Mouse (Mus musculus) kidney, embryonic 16.5 days (tissue): ENCODE measurements around the gene Tshz2. TPM values are rescaled to one million over a fixed set of nuclear protein-coding genes. Genes with fewer than 3 reads are reported as not detected.
"Not testable (repeated sequence)": the region's sequence is repeated elsewhere in the genome, so short reads cannot be mapped to it uniquely, and the experiment has no call there.

Experiments used
- ATAC-seq: fragments of 200-750 bp; cut with Nextera tagmentation; 2 replicates; pipeline ENCODE4 v1.8.0; 2017; ENCODE audit warnings: moderate TSS enrichment; ENCODE audit not compliant: low FRiP score, low TSS enrichment
- H3K27ac ChIP-seq: fragments of 300-500 bp; sonication (generic); 2 replicates; pipeline ENCODE4 v1.5.1; 2014; ENCODE audit warnings: low read length
- H3K27me3 ChIP-seq: fragments of 300-500 bp; sonication (generic); 2 replicates; pipeline ENCODE4 v1.6.1; 2014; ENCODE audit warnings: low read length, control low read depth, mixed read lengths; ENCODE audit not compliant: insufficient read depth
- H3K36me3 ChIP-seq: fragments of 300-500 bp; sonication (generic); 2 replicates; pipeline ENCODE4 v1.6.1; 2014; ENCODE audit warnings: low read length, control low read depth, mixed read lengths; ENCODE audit not compliant: insufficient read depth
- H3K4me1 ChIP-seq: fragments of 300-500 bp; sonication (generic); 2 replicates; pipeline ENCODE4 v1.6.1; 2014; ENCODE audit warnings: low read length, control low read depth, mixed read lengths; ENCODE audit not compliant: insufficient read depth
- H3K4me2 ChIP-seq: fragments of 300-500 bp; sonication (generic); replicated peaks from 2 replicates; pipeline ENCODE4 v1.6.1; 2014; ENCODE audit warnings: low read depth, low read length
- H3K4me3 ChIP-seq: fragments of 300-500 bp; sonication (generic); 2 replicates; pipeline ENCODE4 v1.5.1; 2014; ENCODE audit warnings: mild to moderate bottlenecking, low read length
- H3K9ac ChIP-seq: fragments of 300-500 bp; sonication (generic); replicated peaks from 2 replicates; pipeline ENCODE4 v1.6.1; 2014; ENCODE audit warnings: low read length
- H3K9me3 ChIP-seq: fragments of 300-500 bp; sonication (generic); 2 replicates; pipeline ENCODE4 v1.6.1; 2016; ENCODE audit warnings: low read length, control low read depth
- WGBS: fragments of 180-500 bp; shearing (Covaris S2); extraction: QIAGEN DNeasy Blood & Tissue Kit; methylation state at CpG from one replicate; pipeline ENCODE4 v1.1.7; 2014; 5-methylcytosine and 5-hydroxymethylcytosine counted together
- polyA plus RNA-seq: library from polyadenylated mRNA; unstranded; fragments of >200 nt; fragmentation: Nextera tagmentation; extraction: Ambion mirVana; gene quantifications from 2 replicates; pipeline ENCODE4 v1.2.1, GENCODE M21; 2015

Gene Tshz2
- polyA plus RNA-seq, 1 experiment from 2014 or later: 11.5 TPM

GRCm38 (mm10) chr2:169761726-169762125 lies 128.9 kb downstream of the Tshz2 start:
- Histone ChIP-seq H3K9ac (no peak overlapping the region), H3K4me1 (peaks cover 21% of the 10 kb centered on the region), H3K27me3 (no peaks in the 10 kb centered on the region), H3K36me3 (no peaks in the 10 kb centered on the region), H3K27ac (no peak overlapping the region), H3K9me3 (no peaks in the 10 kb centered on the region; the same call in 1 of the 2 replicates), H3K4me3 (no peak overlapping the region), H3K4me2 (no peak overlapping the region)
- WGBS: 42% methylated on average over 3 of the region's 3 CpGs
- ATAC-seq: no peak

- no peak overlapping the region for H3K4me3 ChIP-seq
- no peaks in the 10 kb centered on the region for H3K36me3 ChIP-seq
- no peak for ATAC-seq
- WGBS: 68% methylated on average over 8 of the region's 8 CpGs
- H3K4me2 ChIP-seq: no peak overlapping the region
- H3K9me3 ChIP-seq: no peaks in the 10 kb centered on the region; the same call in 1 of the 2 replicates
- no peak overlapping the region for H3K9ac ChIP-seq
- H3K27me3 ChIP-seq: no peaks in the 10 kb centered on the region
- H3K27ac ChIP-seq: no peak overlapping the region
- peaks cover 19% of the 10 kb centered on the region for H3K4me1 ChIP-seq
Measured at GRCm38 (mm10) chr2:169762301-169762700, 129.5 kb downstream of the Tshz2 start.

- WGBS: 84% methylated on average over 8 of the region's 8 CpGs
- ATAC-seq: no peak
Measured at GRCm38 (mm10) chr2:169763716-169764115, 130.9 kb downstream of the Tshz2 start.

GRCm38 (mm10) chr2:169766247-169766646 lies 133.4 kb downstream of the Tshz2 start:
- H3K27ac ChIP-seq: no peak overlapping the region
- no peak overlapping the region for H3K9ac ChIP-seq
- no peaks in the 10 kb centered on the region for H3K9me3 ChIP-seq
- H3K4me2 ChIP-seq: no peak overlapping the region
- no peak for ATAC-seq
- H3K27me3 ChIP-seq: no peaks in the 10 kb centered on the region
- no peak overlapping the region for H3K4me3 ChIP-seq
- WGBS: 87% methylated on average over 8 of the region's 8 CpGs
- H3K36me3 ChIP-seq: no peaks in the 10 kb centered on the region
- H3K4me1 ChIP-seq: 0 out of 2 replicates have a peak, but pooled peaks cover 8% of the 10 kb centered on the region

More at GRCm38 (mm10) chr2:169763716-169764115, 130.9 kb downstream of the Tshz2 start:
- Histone ChIP-seq H3K9me3 (no peaks in the 10 kb centered on the region; the same call in 1 of the 2 replicates), H3K4me1 (0 out of 2 replicates have a peak, but pooled peaks cover 5% of the 10 kb centered on the region), H3K4me2 (no peak overlapping the region), H3K27me3 (no peaks in the 10 kb centered on the region), H3K36me3 (no peaks in the 10 kb centered on the region), H3K4me3 (no peak overlapping the region), H3K27ac (no peak overlapping the region), H3K9ac (no peak overlapping the region)

- H3K4me2 ChIP-seq: no peak overlapping the region
- no peak for ATAC-seq
- no peak overlapping the region for H3K9ac ChIP-seq
- no peaks in the 10 kb centered on the region for H3K27me3 ChIP-seq
- H3K4me3 ChIP-seq: no peak overlapping the region
- WGBS: 77% methylated on average over 3 of the region's 3 CpGs
- H3K36me3 ChIP-seq: no peaks in the 10 kb centered on the region
- H3K9me3 ChIP-seq: no peaks in the 10 kb centered on the region
- no peak overlapping the region for H3K27ac ChIP-seq
- 0 out of 2 replicates have a peak, but pooled peaks cover 3% of the 10 kb centered on the region for H3K4me1 ChIP-seq
Measured at GRCm38 (mm10) chr2:169767281-169767680, 134.5 kb downstream of the Tshz2 start.

- Histone ChIP-seq H3K27me3 (no peaks in the 10 kb centered on the region), H3K9ac (no peak overlapping the region), H3K36me3 (no peaks in the 10 kb centered on the region), H3K4me2 (no peak overlapping the region), H3K4me3 (no peak overlapping the region), H3K4me1 (peaks cover 18% of the 10 kb centered on the region), H3K27ac (no peak overlapping the region), H3K9me3 (no peaks in the 10 kb centered on the region)
- no peak for ATAC-seq
- 47% methylated on average over 4 of the region's 4 CpGs for WGBS
Measured at GRCm38 (mm10) chr2:169775078-169775477, 142.3 kb downstream of the Tshz2 start.

GRCm38 (mm10) chr2:169777242-169777641 lies 144.4 kb downstream of the Tshz2 start:
- Histone ChIP-seq H3K4me2 (no peak overlapping the region), H3K36me3 (no peaks in the 10 kb centered on the region), H3K4me1 (peaks cover 20% of the 10 kb centered on the region), H3K4me3 (no peak overlapping the region), H3K27ac (no peak overlapping the region; the same call in 1 of the 2 replicates), H3K27me3 (no peaks in the 10 kb centered on the region), H3K9me3 (no peaks in the 10 kb centered on the region), H3K9ac (no peak overlapping the region)
- 25% methylated on average over 4 of the region's 4 CpGs for WGBS
- peak; percentile 74 for ATAC-seq

- H3K27ac ChIP-seq: 0 out of 2 replicates have a peak overlapping the region, but pooled peaks have one; percentile 18
Measured at GRCm38 (mm10) chr2:169777764-169778163, 145.0 kb downstream of the Tshz2 start.

GRCm38 (mm10) chr2:169778740-169779345 lies 146.0 kb downstream of the Tshz2 start:
- ATAC-seq: no peak
- H3K9me3 ChIP-seq: no peaks in the 10 kb centered on the region
- 86% methylated on average over 6 of the region's 6 CpGs for WGBS
- H3K4me2 ChIP-seq: no peak overlapping the region
- H3K36me3 ChIP-seq: no peaks in the 10 kb centered on the region
- H3K4me3 ChIP-seq: no peak overlapping the region
- H3K27me3 ChIP-seq: no peaks in the 10 kb centered on the region
- H3K4me1 ChIP-seq: peaks cover 31% of the 10 kb centered on the region
- H3K27ac ChIP-seq: no peak overlapping the region
- H3K9ac ChIP-seq: no peak overlapping the region

More at GRCm38 (mm10) chr2:169777764-169778163, 145.0 kb downstream of the Tshz2 start:
- H3K4me3 ChIP-seq: no peak overlapping the region
- no peaks in the 10 kb centered on the region for H3K36me3 ChIP-seq
- no peak overlapping the region for H3K4me2 ChIP-seq
- peaks cover 25% of the 10 kb centered on the region for H3K4me1 ChIP-seq
- H3K27me3 ChIP-seq: no peaks in the 10 kb centered on the region
- H3K9ac ChIP-seq: no peak overlapping the region
- 42% methylated on average over 2 of the region's 2 CpGs for WGBS
- no peaks in the 10 kb centered on the region for H3K9me3 ChIP-seq
- ATAC-seq: 0 out of 2 replicates have a peak, but pooled peaks have one; percentile 46

GRCm38 (mm10) chr2:169781671-169782070 lies 148.9 kb downstream of the Tshz2 start:
- not testable (repeated sequence) for H3K4me2 ChIP-seq, ATAC-seq, H3K27ac ChIP-seq, H3K4me3 ChIP-seq, H3K36me3 ChIP-seq, H3K27me3 ChIP-seq, H3K9ac ChIP-seq, H3K9me3 ChIP-seq
- H3K4me1 ChIP-seq: peaks cover 30% of the 10 kb centered on the region
